Mouse (Mus musculus): ENCODE data around the gene Asb5. TPM values are rescaled to one million over a fixed set of nuclear protein-coding genes. Genes with fewer than 3 reads are reported as not detected.

The Asb5 gene
- 4.9 and 6.8 TPM in 2 replicates for polyA plus RNA-seq (2014; fragmentation: Nextera tagmentation; extraction: Ambion mirVana)

- peak; percentile 95 for ATAC-seq (ENCODE audit: low read depth)
- under 1% methylated on average over 38 of the region's 89 CpGs for WGBS
- peak; percentile 97 for DNase-seq (ENCODE audit: low spot score)
- H3K9ac ChIP-seq (ENCODE audit: low read depth, low read length), result peak within 1 kb of the TSS; percentile 92
- H3K4me1 ChIP-seq (ENCODE audit: control insufficient read depth, insufficient read depth, low read length), result peaks cover 9% of the 10 kb centered on the region
- peak within 1 kb of the TSS; percentile 90 for H3K27ac ChIP-seq (replicated peaks; ENCODE audit: low read depth, low read length)
- H3K9me3 ChIP-seq (ENCODE audit: control insufficient read depth, low read length), result no peaks in the 10 kb centered on the region
- peaks cover 11% of the 10 kb centered on the region; the same call in 1 of the 2 replicates for H3K36me3 ChIP-seq (ENCODE audit: control insufficient read depth, insufficient read depth, low read length)
- no peaks in the 10 kb centered on the region for H3K27me3 ChIP-seq (replicated peaks; ENCODE audit: control insufficient read depth, insufficient read depth, low read length)
- H3K4me2 ChIP-seq (ENCODE audit: low read depth, low read length), result peak within 1 kb of the TSS; percentile 68
- H3K4me3 ChIP-seq (ENCODE audit: low read depth, low read length), result peak within 1 kb of the TSS; percentile 99
Observed at GRCm38 (mm10) chr8:54529382-54530296, at the start of gene Asb5, which contains the start of gene Spcs3. Gene Asb5, plus strand, starts transcription at chr8:54529580. Gene Spcs3, minus strand, starts transcription at chr8:54529998.

GRCm38 (mm10) chr8:54486555-54487273, 42.7 kb upstream of the Asb5 start:
- ATAC-seq (ENCODE audit: low read depth), result no peak
- Histone ChIP-seq H3K9me3 (ENCODE audit: control insufficient read depth, low read length) (no peaks in the 10 kb centered on the region), H3K4me3 (ENCODE audit: low read depth, low read length) (no peak overlapping the region; the same call in 1 of the 2 replicates), H3K27me3 (replicated peaks; ENCODE audit: control insufficient read depth, insufficient read depth, low read length) (no peaks in the 10 kb centered on the region; the same call in 1 of the 2 replicates), H3K36me3 (ENCODE audit: control insufficient read depth, insufficient read depth, low read length) (no peaks in the 10 kb centered on the region), H3K9ac (ENCODE audit: low read depth, low read length) (0 out of 2 replicates have a peak overlapping the region, but pooled peaks have one; percentile 5), H3K4me2 (ENCODE audit: low read depth, low read length) (peak overlapping the region; percentile 31), H3K4me1 (ENCODE audit: control insufficient read depth, insufficient read depth, low read length) (peaks cover 6% of the 10 kb centered on the region; the same call in 1 of the 2 replicates), H3K27ac (replicated peaks; ENCODE audit: low read depth, low read length) (no peak overlapping the region)
- 46% methylated on average over 19 of the region's 19 CpGs for WGBS
- DNase-seq (ENCODE audit: low spot score), result no peak

- Histone ChIP-seq H3K9ac (ENCODE audit: low read depth, low read length) (no peak overlapping the region), H3K27me3 (replicated peaks; ENCODE audit: control insufficient read depth, insufficient read depth, low read length) (no peaks in the 10 kb centered on the region; the same call in 1 of the 2 replicates), H3K4me2 (ENCODE audit: low read depth, low read length) (no peak overlapping the region), H3K27ac (replicated peaks; ENCODE audit: low read depth, low read length) (no peak overlapping the region), H3K36me3 (ENCODE audit: control insufficient read depth, insufficient read depth, low read length) (no peaks in the 10 kb centered on the region), H3K4me1 (ENCODE audit: control insufficient read depth, insufficient read depth, low read length) (peaks cover 6% of the 10 kb centered on the region; the same call in 1 of the 2 replicates), H3K9me3 (ENCODE audit: control insufficient read depth, low read length) (no peaks in the 10 kb centered on the region), H3K4me3 (ENCODE audit: low read depth, low read length) (no peak overlapping the region)
- WGBS, result 75% methylated on average over 4 of the region's 4 CpGs
- DNase-seq (ENCODE audit: low spot score) (no peak), ATAC-seq (ENCODE audit: low read depth) (no peak)
Observed at GRCm38 (mm10) chr8:54488437-54488836, 40.9 kb upstream of the Asb5 start.

- Histone ChIP-seq H3K27ac (replicated peaks; ENCODE audit: low read depth, low read length) (no peak overlapping the region), H3K4me3 (ENCODE audit: low read depth, low read length) (no peak overlapping the region), H3K27me3 (replicated peaks; ENCODE audit: control insufficient read depth, insufficient read depth, low read length) (no peaks in the 10 kb centered on the region; the same call in 1 of the 2 replicates), H3K36me3 (ENCODE audit: control insufficient read depth, insufficient read depth, low read length) (no peaks in the 10 kb centered on the region), H3K4me1 (ENCODE audit: control insufficient read depth, insufficient read depth, low read length) (peaks cover 6% of the 10 kb centered on the region; the same call in 1 of the 2 replicates), H3K9ac (ENCODE audit: low read depth, low read length) (no peak overlapping the region), H3K4me2 (ENCODE audit: low read depth, low read length) (0 out of 2 replicates have a peak overlapping the region, but pooled peaks have one; percentile 20), H3K9me3 (ENCODE audit: control insufficient read depth, low read length) (no peaks in the 10 kb centered on the region)
- WGBS, result 17% methylated on average over 6 of the region's 6 CpGs
- ATAC-seq (ENCODE audit: low read depth), result peak; percentile 62; the same call in 1 of the 2 replicates
- peak; percentile 78 for DNase-seq (ENCODE audit: low spot score)
Observed at GRCm38 (mm10) chr8:54491057-54491690, 38.2 kb upstream of the Asb5 start.

- DNase-seq (ENCODE audit: low spot score) (no peak), ATAC-seq (ENCODE audit: low read depth) (no peak)
- Histone ChIP-seq H3K36me3 (ENCODE audit: control insufficient read depth, insufficient read depth, low read length) (no peaks in the 10 kb centered on the region), H3K4me2 (ENCODE audit: low read depth, low read length) (no peak overlapping the region), H3K9me3 (ENCODE audit: control insufficient read depth, low read length) (no peaks in the 10 kb centered on the region), H3K27me3 (replicated peaks; ENCODE audit: control insufficient read depth, insufficient read depth, low read length) (no peaks in the 10 kb centered on the region; the same call in 1 of the 2 replicates), H3K27ac (replicated peaks; ENCODE audit: low read depth, low read length) (no peak overlapping the region), H3K4me3 (ENCODE audit: low read depth, low read length) (no peak overlapping the region), H3K9ac (ENCODE audit: low read depth, low read length) (no peak overlapping the region), H3K4me1 (ENCODE audit: control insufficient read depth, insufficient read depth, low read length) (peaks cover 3% of the 10 kb centered on the region; the same call in 1 of the 2 replicates)
- 54% methylated on average over 4 of the region's 4 CpGs for WGBS
Observed at GRCm38 (mm10) chr8:54491934-54492333, 37.4 kb upstream of the Asb5 start.

- ATAC-seq (ENCODE audit: low read depth) (no peak), DNase-seq (ENCODE audit: low spot score) (peak; percentile 76)
- Histone ChIP-seq H3K9me3 (ENCODE audit: control insufficient read depth, low read length) (no peaks in the 10 kb centered on the region), H3K36me3 (ENCODE audit: control insufficient read depth, insufficient read depth, low read length) (no peaks in the 10 kb centered on the region), H3K4me1 (ENCODE audit: control insufficient read depth, insufficient read depth, low read length) (no peaks in the 10 kb centered on the region), H3K4me3 (ENCODE audit: low read depth, low read length) (no peak overlapping the region), H3K27me3 (replicated peaks; ENCODE audit: control insufficient read depth, insufficient read depth, low read length) (no peaks in the 10 kb centered on the region; the same call in 1 of the 2 replicates), H3K9ac (ENCODE audit: low read depth, low read length) (no peak overlapping the region), H3K4me2 (ENCODE audit: low read depth, low read length) (no peak overlapping the region), H3K27ac (replicated peaks; ENCODE audit: low read depth, low read length) (no peak overlapping the region)
- WGBS, result 10% methylated on average over 6 of the region's 6 CpGs
Observed at GRCm38 (mm10) chr8:54493110-54493509, 36.3 kb upstream of the Asb5 start.

- DNase-seq (ENCODE audit: low spot score) (no peak), ATAC-seq (ENCODE audit: low read depth) (no peak)
- H3K27me3 ChIP-seq (replicated peaks; ENCODE audit: control insufficient read depth, insufficient read depth, low read length), result no peaks in the 10 kb centered on the region; the same call in 1 of the 2 replicates
- H3K27ac ChIP-seq (replicated peaks; ENCODE audit: low read depth, low read length), result no peak overlapping the region
- H3K4me2 ChIP-seq (ENCODE audit: low read depth, low read length), result no peak overlapping the region
- no peaks in the 10 kb centered on the region for H3K9me3 ChIP-seq (ENCODE audit: control insufficient read depth, low read length)
- H3K9ac ChIP-seq (ENCODE audit: low read depth, low read length), result no peak overlapping the region
- 46% methylated on average over 3 of the region's 3 CpGs for WGBS
- no peaks in the 10 kb centered on the region for H3K4me1 ChIP-seq (ENCODE audit: control insufficient read depth, insufficient read depth, low read length)
- no peak overlapping the region for H3K4me3 ChIP-seq (ENCODE audit: low read depth, low read length)
- no peaks in the 10 kb centered on the region for H3K36me3 ChIP-seq (ENCODE audit: control insufficient read depth, insufficient read depth, low read length)
Observed at GRCm38 (mm10) chr8:54493915-54494314, 35.5 kb upstream of the Asb5 start.

- DNase-seq (ENCODE audit: low spot score), result peak; percentile 68
- WGBS, result 43% methylated on average over 7 of the region's 7 CpGs
- H3K4me2 ChIP-seq (ENCODE audit: low read depth, low read length), result no peak overlapping the region
Observed at GRCm38 (mm10) chr8:54503104-54503503, 26.3 kb upstream of the Asb5 start.

More at GRCm38 (mm10) chr8:54503104-54503503, 26.3 kb upstream of the Asb5 start:
- H3K36me3 ChIP-seq (ENCODE audit: control insufficient read depth, insufficient read depth, low read length), result no peaks in the 10 kb centered on the region
- H3K9ac ChIP-seq (ENCODE audit: low read depth, low read length), result no peak overlapping the region
- no peaks in the 10 kb centered on the region for H3K4me1 ChIP-seq (ENCODE audit: control insufficient read depth, insufficient read depth, low read length)
- H3K4me3 ChIP-seq (ENCODE audit: low read depth, low read length), result no peak overlapping the region
- H3K27me3 ChIP-seq (replicated peaks; ENCODE audit: control insufficient read depth, insufficient read depth, low read length), result no peaks in the 10 kb centered on the region
- no peak for ATAC-seq (ENCODE audit: low read depth)
- H3K27ac ChIP-seq (replicated peaks; ENCODE audit: low read depth, low read length), result no peak overlapping the region
- no peaks in the 10 kb centered on the region for H3K9me3 ChIP-seq (ENCODE audit: control insufficient read depth, low read length)

All from embryonic facial prominence, embryonic 14.5 days (tissue).